Mouse (Mus musculus): ENCODE data around the gene Ltb. TPM values are rescaled to one million over a fixed set of nuclear protein-coding genes. Genes with fewer than 3 reads are reported as not detected.

Gene Ltb
- total RNA-seq, 2 experiments from 2014 or later, result 1.4 to 1.8 TPM

DNA sequence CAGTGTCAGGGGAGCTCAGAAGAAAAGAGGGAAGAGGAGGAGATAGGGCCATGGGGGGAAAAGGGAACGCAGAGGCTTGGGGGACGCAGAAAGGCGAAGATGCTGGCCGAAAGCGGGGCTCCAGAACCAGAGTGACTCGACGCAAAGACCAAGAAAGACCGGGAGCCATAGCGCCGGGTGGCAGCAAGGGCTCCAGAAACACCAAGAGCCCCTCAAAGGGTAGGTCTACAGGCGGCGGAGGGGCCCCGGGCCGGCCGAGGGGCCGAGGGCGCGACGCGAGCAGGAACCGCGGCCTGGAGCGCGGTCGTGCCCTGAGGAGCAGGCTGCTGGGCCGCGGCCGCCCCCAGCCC is 30.0 kb upstream of the Ltb start:
- intact Hi-C loops (cut with DNase I), result loop anchor here (5.0 to 10.0 kb wide), 2 partner anchors 42 to 959 kb away; partner anchors contain the start of genes Csnk2b, Gpank1 and Tap2
- no peak for DNase-seq (ENCODE audit: low spot score)

DNA sequence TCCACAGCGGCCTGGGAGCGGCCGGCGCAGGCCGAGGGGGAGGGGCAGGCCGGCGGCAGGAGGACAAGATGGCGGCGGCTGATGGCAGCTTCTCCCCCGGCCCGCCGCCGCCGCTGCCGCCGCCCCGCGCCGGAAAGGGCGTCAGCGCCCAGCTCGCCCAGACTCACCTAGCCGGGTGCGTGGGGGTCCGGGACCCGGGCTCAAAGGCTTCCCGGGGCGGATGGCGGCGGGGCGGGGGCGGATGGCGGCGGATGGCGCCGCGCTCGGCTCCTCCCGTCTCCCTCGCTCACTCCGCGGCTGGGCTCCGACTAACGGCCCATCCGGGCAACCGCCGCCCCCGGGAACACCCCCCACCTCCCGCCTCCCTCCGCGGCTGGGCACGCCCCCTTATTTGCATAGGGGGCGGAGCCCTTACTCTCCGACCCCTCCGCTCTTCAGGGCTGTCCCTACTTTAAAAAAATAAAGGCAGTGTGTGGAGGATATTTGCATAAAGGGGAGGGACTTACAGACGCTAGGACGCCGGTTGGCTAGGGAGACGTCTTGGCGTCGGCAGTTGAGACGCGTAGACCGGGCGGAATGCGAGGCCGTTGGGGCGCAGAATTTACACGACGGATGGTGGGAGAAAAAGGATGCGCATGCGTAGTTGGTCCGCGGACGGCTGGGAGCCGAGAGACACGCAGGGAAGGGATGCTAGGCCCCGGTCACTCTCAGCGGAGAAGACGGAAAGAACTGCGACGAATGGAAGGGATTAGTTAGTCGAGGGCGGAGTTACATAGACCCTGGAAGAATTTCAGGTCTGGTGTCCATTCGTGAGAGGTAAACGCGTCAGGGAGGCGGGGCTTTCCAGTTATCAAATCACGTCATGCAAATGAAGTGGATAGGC is 29.4 kb upstream of the Ltb start, which contains the start of gene Prrc2a:
Gene Prrc2a (minus strand): TSS at position 330 of the 883 bp plus-strand sequence.
- intact Hi-C loops (cut with DNase I), result loop anchor here (5.0 to 10.0 kb wide), 2 partner anchors 43 to 960 kb away; partner anchors contain the start of genes Csnk2b, Gpank1 and Tap2
- DNase-seq (ENCODE audit: low spot score), result peak; percentile 98

DNA sequence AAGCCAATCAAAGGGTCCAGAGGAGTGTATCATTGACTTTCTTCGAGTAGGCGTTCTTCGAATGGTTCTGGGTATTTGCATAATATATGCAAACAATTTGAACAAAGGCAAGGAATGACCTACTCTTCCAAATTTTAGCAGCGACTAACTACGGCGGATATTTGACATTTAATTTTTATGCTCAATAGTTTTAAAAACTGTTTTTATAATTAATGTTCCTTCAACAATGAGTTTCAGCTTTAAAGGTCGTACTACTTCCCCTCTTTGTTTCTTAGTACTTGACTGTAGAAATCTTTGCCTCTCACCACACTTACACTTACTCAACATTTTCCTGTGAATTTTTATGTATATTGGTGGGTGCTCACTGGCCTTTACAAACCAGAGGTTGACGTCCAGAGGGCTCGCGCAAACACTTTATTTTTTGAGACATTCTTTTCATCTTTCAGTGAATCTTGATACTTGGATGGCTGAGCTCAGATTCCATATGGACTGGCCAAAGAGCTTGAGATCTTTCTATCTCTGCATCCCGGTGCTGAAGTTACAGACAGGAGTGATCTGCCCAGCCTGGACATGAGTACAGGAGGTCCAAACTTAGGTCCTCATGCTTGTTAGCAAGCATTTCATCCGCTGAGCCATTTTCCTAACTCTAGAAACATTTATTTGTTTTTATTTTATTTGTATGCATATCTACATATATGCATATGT is 28.6 kb upstream of the Ltb start:
- no peak for DNase-seq (ENCODE audit: low spot score)
- intact Hi-C loops (cut with DNase I), result loop anchor here (10.0 kb wide), 1 partner anchor 961 kb away; the partner anchor contains the start of gene Tap2

DNA sequence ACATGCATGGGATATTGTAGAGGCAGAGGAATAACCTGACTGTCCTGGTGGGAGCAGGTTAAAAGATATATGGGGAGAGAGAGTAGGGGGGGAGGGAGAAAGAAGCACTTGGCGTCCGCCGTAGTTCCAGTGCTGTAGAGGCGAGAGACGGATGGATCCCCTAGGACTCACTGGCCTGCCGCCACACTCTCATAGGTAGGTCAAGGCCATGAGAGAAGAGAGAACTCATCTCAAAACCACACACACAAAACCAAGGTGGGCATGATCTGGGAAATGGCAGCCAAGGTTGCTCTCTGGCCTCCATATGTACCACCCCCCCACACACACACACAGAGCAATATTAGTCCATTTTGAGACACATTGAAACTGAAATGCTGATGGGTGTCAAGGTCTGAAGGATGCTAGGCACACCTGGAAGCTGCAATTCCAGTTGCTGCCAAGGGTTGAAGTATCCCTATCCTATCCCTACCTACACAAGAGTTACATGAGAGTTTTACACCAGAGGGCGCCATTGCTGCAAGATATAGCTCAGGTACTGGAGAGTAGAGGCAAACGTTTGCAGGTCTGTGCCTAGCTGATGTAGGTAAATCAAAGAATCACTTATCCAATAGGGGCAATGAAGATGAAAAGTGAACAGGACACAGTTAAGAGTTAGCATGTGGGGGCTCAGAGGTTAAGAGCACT is 27.7 kb upstream of the Ltb start:
- intact Hi-C loops (cut with DNase I), result loop anchor here (10.0 kb wide), 1 partner anchor 962 kb away; the partner anchor contains the start of gene Tap2
- no peak for DNase-seq (ENCODE audit: low spot score)

- no peak for DNase-seq (ENCODE audit: low spot score)
- intact Hi-C loops (cut with DNase I), result loop anchor here (10.0 kb wide), 1 partner anchor 963 kb away; the partner anchor contains the start of gene Tap2
Observed at GRCm38 (mm10) chr17:35167794-35168193, 26.4 kb upstream of the Ltb start.

GRCm38 (mm10) chr17:35168541-35169207 is 25.6 kb upstream of the Ltb start:
- no peak for DNase-seq (ENCODE audit: low spot score)

DNA sequence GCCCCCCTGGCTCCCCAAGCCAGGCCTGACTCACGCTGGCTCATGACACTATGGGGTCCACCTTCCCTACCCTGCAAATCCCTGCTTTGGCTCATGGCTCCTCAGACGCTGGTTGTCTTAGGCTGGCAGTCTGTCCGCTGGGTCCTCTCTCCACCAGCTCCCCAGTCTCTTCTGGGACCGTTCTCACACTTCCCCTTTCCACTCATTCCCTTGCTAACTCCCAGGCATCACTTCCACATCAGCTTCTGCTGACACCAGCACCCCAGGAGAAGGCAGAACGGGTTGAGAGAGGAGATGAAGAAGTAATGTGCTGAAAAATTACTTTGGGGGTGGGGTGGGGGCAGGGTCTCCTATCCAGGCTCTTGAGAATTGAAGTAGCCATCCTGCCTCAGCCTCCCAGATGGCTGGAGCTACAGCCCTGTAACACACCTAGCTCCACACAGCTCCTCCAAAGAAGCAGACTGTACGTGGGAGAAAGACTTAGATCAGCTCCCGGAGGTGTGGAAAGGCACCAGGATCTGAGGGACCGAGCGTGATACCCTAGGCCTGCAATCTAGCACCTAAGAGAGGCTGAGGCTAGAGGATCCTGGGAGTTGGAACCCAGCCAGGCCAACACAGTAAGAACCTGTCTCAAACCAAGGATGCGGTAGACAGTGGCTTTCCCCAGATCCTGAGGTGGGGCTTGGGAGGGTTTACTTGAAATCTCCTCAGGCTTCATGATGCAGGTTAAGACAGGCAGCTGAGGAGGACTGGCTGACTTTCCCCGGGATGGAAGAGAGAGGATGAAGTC is 21.6 kb upstream of the Ltb start:
- DNase-seq (ENCODE audit: low spot score), result no peak
- intact Hi-C loops (cut with DNase I), result no loop called here

More at GRCm38 (mm10) chr17:35168541-35169207, 25.6 kb upstream of the Ltb start:
- intact Hi-C loops (cut with DNase I), result loop anchor here (1.0 to 10.0 kb wide), 2 partner anchors 64 to 964 kb away; partner anchors contain the start of gene Tap2

DNA sequence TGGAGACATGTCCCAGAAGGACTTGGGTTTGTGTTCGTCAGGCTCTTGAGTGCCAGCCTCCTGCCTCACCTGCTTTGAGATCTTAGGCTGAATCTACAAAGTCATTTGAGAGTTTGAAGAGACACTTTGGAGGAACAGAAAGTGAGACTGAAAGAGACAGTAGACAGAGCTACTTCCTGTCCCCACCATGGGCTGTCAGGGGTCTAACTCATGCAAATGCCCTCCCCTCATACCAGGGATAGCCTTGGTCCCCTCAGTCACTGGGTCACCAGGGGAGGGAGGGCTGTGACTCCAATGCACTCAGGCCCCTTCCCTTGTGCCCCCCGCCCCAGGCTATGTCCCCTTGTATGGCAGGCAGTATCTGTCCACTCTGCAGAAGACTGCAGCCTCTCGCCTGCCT is 20.9 kb upstream of the Ltb start:
- intact Hi-C loops (cut with DNase I), result no loop called here
- no peak for DNase-seq (ENCODE audit: low spot score)

DNA sequence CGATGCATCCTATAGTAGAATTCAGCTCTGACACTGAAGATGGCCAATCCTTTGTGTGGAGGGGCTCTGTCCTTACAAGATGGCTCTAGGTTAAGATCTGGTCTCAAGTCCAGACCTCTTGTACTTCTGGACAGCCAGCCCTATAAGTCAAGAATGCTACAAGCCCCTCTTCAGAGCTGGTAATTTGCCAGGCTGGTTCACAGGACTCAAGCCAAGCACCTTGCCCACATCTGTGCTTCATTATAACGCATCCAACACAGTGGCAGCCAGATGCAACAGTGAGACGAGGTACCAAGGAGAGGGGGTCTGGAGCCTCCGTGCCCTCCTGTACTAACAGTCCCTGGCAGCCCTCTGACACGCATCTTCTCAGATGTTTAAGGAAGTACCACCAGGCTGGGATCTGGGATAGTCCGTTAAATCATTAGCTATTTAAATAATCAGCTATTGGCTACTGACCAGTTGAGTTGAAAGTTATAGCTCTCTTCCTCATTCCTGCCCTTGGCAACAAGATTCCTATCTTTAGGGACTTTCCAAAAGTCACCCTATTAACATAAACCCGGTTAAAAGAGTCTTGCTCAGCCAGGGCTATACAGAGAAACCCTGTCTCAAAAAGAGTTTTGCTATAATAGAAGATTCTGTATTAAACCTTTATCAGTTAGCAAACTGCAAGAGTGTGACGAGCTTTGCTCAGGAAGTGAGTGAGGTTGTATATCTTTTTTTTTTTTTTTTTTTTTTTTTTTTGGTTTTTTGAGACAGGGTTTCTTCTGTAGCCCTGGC is 19.9 kb upstream of the Ltb start:
- intact Hi-C loops (cut with DNase I), result no loop called here
- no peak for DNase-seq (ENCODE audit: low spot score)

DNA sequence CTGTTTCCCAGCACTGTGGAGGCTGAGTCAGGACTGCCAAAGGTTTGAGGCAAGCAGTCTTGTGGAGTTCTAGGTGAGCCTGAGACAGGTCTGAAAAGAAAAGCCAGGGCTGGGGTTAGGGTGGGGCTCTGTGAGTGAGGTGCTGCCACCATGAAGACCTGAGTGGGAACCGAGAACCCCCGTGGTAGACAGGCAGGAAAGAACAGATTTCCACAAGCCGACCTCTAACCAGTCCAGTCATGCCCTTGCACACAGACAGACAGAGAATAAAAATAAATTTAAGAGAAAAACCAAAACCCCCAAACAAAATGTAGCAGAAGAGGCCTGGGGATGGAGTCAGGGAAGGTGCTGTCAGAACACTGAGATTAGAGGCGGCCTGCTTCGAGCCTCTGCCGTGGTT is 18.9 kb upstream of the Ltb start:
- no peak for DNase-seq (ENCODE audit: low spot score)
- intact Hi-C loops (cut with DNase I), result no loop called here

- intact Hi-C loops (cut with DNase I), result no loop called here
- no peak for DNase-seq (ENCODE audit: low spot score)
Observed at GRCm38 (mm10) chr17:35175968-35176367, 18.3 kb upstream of the Ltb start, which contains the start of gene Aif1. Gene Aif1 (minus strand): TSS chr17:35176068.

GRCm38 (mm10) chr17:35178528-35178927 is 15.7 kb upstream of the Ltb start:
- peak; percentile 50 for DNase-seq (ENCODE audit: low spot score)
- intact Hi-C loops (cut with DNase I), result loop anchor here (1.0 to 2.0 kb wide), 2 partner anchors 16 to 54 kb away; partner anchors contain the start of gene Ltb

- no peak for DNase-seq (ENCODE audit: low spot score)
- intact Hi-C loops (cut with DNase I), result no loop called here
Observed at GRCm38 (mm10) chr17:35180093-35180492, 14.1 kb upstream of the Ltb start.

DNA sequence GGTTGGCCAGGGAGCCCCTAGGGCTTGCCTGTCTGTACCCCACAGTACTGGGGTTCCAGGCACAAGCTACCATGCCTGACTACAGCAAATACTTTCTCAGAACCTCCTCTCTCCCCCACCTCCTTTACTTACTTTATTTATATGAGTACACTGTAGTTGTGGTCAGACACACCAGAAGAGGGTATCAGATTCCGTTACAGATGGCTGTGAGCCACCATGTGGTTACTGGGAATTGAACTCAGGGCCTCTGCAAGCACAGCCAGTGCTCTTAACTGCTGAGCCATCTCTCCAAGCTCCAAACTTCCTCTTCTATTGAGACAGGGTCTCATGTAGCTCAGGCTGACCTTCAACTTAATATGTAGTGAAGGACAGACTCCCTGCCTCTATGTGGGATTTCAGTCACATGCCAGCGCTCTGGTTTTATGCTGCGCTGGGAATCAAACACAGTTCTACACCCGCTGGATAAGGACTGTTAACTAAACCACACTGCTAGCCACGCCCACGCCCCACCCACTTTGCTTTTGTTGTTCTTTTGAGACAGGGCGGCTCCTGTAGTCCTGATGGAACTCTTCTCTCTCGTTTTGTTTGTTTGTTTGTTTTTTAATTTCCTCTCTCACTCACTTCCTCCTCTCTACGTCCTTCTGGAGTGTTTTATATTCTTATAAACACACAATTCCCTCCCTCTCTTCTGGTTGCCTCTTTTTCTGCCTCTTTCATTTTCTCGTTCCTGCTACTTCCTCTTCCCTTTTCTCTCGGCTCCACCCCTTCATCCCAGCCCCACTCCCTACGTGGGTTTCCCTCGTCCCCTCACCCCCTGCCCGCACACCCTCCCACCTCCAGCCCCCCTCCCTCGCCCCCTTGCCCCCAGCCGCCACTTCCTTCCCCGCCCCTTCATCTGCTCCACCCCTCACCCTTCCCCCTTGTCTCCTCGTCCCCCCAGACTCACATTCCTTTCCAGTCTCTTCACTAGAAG is 8.3 kb upstream of the Ltb start:
- intact Hi-C loops (cut with DNase I), result no loop called here
- peak; percentile 56 for DNase-seq (ENCODE audit: low spot score)

GRCm38 (mm10) chr17:35186681-35187080 is 7.6 kb upstream of the Ltb start:
- intact Hi-C loops (cut with DNase I), result no loop called here

GRCm38 (mm10) chr17:35187345-35187744 is 6.9 kb upstream of the Ltb start:
- DNase-seq (ENCODE audit: low spot score), result no peak
- intact Hi-C loops (cut with DNase I), result no loop called here

More at GRCm38 (mm10) chr17:35186681-35187080, 7.6 kb upstream of the Ltb start:
- DNase-seq (ENCODE audit: low spot score), result no peak
